Mouse (Mus musculus): ENCODE data around the gene Nprl3.
A peak's percentile ranks its signal among the peaks of the same experiment; 100 is the strongest.

Gene Nprl3

GRCm38 (mm10) chr11:32198256-32198955, 69.1 kb downstream of the Nprl3 start:
- DNase-seq (ENCODE audit: low spot score) = no peak

GRCm38 (mm10) chr11:32197766-32198165, 69.7 kb downstream of the Nprl3 start:
- DNase-seq (ENCODE audit: low spot score) = no peak

GRCm38 (mm10) chr11:32196727-32197126, 70.8 kb downstream of the Nprl3 start:
- DNase-seq (ENCODE audit: low spot score) = no peak

GRCm38 (mm10) chr11:32195867-32196540, 71.5 kb downstream of the Nprl3 start:
- no peak for DNase-seq (ENCODE audit: low spot score)

- DNase-seq (ENCODE audit: low spot score) = no peak
Observed at GRCm38 (mm10) chr11:32194626-32195025, 72.9 kb downstream of the Nprl3 start.

- no peak for DNase-seq (ENCODE audit: low spot score)
Observed at GRCm38 (mm10) chr11:32194086-32194485, 73.4 kb downstream of the Nprl3 start.

- no peak for DNase-seq (ENCODE audit: low spot score)
Observed at GRCm38 (mm10) chr11:32193156-32193555, 74.4 kb downstream of the Nprl3 start.

- no peak for DNase-seq (ENCODE audit: low spot score)
Observed at GRCm38 (mm10) chr11:32190603-32191110, 76.8 kb downstream of the Nprl3 start.

GRCm38 (mm10) chr11:32190119-32190518, 77.4 kb downstream of the Nprl3 start:
- DNase-seq (ENCODE audit: low spot score) = no peak

GRCm38 (mm10) chr11:32189434-32189833, 78.1 kb downstream of the Nprl3 start:
- no peak for DNase-seq (ENCODE audit: low spot score)

GRCm38 (mm10) chr11:32188881-32189280, 78.6 kb downstream of the Nprl3 start:
- DNase-seq (ENCODE audit: low spot score) = no peak

GRCm38 (mm10) chr11:32187256-32187655, 80.3 kb downstream of the Nprl3 start:
- no peak for DNase-seq (ENCODE audit: low spot score)

GRCm38 (mm10) chr11:32186031-32186430, 81.5 kb downstream of the Nprl3 start:
- DNase-seq (ENCODE audit: low spot score) = no peak

GRCm38 (mm10) chr11:32184469-32184868, 83.0 kb downstream of the Nprl3 start:
- DNase-seq (ENCODE audit: low spot score) = no peak

- DNase-seq (ENCODE audit: low spot score) = peak; percentile 77
Observed at GRCm38 (mm10) chr11:32181973-32182868, 85.3 kb downstream of the Nprl3 start.

GRCm38 (mm10) chr11:32181246-32181645, 86.3 kb downstream of the Nprl3 start:
- DNase-seq (ENCODE audit: low spot score) = no peak

GRCm38 (mm10) chr11:32178506-32178905, 89.0 kb downstream of the Nprl3 start:
- no peak for DNase-seq (ENCODE audit: low spot score)

Measured in ovary, postnatal 10 days (tissue).